Mouse (Mus musculus) cortical plate, adult 2 months (tissue): Measurements from ENCODE around the gene Pik3cd.

Experiments used
- CTCF ChIP-seq: fragments of 200-500 bp; IDR thresholded peaks from 2 replicates; pipeline ENCODE4 v1.5.1; 2011; ENCODE audit warnings: mild to moderate bottlenecking, control low read depth, low read length; ENCODE audit not compliant: insufficient read depth; ENCODE audit errors: extremely low read depth
- POLR2A ChIP-seq: fragments of 200-500 bp; IDR thresholded peaks from 2 replicates; pipeline ENCODE4 v1.6.1; 2011; ENCODE audit warnings: mild to moderate bottlenecking, low read length, control low read depth; ENCODE audit not compliant: insufficient read depth; ENCODE audit errors: extremely low read depth

DNA sequence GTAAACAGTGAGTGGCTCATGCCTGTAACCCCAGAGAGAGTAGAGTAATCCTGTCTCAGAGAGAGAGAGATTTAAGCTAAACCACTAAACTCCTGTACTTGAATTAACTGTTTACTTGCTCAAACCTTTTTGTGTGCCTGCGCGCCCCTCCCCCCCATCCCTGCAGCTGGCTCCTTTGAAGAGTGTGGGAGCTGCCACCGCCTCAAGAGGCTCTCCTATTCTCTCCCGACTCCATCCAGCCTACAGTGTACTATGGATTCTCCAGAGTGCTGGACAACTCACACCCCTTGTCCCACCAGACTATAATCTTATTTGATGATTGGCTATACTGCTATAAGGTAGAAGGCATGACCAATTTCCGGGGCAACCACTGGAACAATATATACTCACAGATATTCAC lies 48.3 kb upstream of the Pik3cd start:
- TF ChIP-seq POLR2A (no peak), CTCF (no peak)
